Mouse (Mus musculus): ENCODE measurements around the gene H3f3a.

- TF ChIP-seq CTCF (IDR thresholded peaks at IDR 0.05; ENCODE audit: low read depth) = no peak
- peak; percentile 78 for TF ChIP-seq EP300 (IDR thresholded peaks at IDR 0.05; ENCODE audit: low read depth)
Observed at GRCm38 (mm10) chr1:180818000-180818399, 4.3 kb upstream of the H3f3a start.

Data from liver, embryonic 14.5 days (tissue).